Mouse (Mus musculus) limb, embryonic 13.5 days (tissue): ENCODE results near the gene Rbx1. TPM values are rescaled to one million over a fixed set of nuclear protein-coding genes. Genes with fewer than 3 reads are reported as not detected.
"Not testable (repeated sequence)": the region's sequence is repeated elsewhere in the genome, so short reads cannot be mapped to it uniquely, and the experiment has no call there.

ENCODE experiments used
- ATAC-seq: fragments of 200-750 bp; cut with Nextera tagmentation; 2 replicates; pipeline ENCODE4 v1.8.0; 2017; ENCODE audit warnings: low read depth, moderate number of reproducible peaks, moderate TSS enrichment; ENCODE audit not compliant: low FRiP score
- H3K27ac ChIP-seq: fragments of 300-500 bp; sonication (generic); 2 replicates; pipeline ENCODE4 v1.5.1; 2015; ENCODE audit warnings: inconsistent platforms, mild to moderate bottlenecking, moderate library complexity
- H3K27me3 ChIP-seq: fragments of 300-500 bp; sonication (generic); 2 replicates; pipeline ENCODE4 v1.6.1; 2015; ENCODE audit warnings: mild to moderate bottlenecking, inconsistent platforms
- H3K36me3 ChIP-seq: fragments of 300-500 bp; sonication (generic); 2 replicates; pipeline ENCODE4 v1.6.1; 2015; ENCODE audit warnings: inconsistent platforms, mild to moderate bottlenecking, moderate library complexity
- H3K4me1 ChIP-seq: fragments of 300-500 bp; sonication (generic); 2 replicates; pipeline ENCODE4 v1.6.1; 2015; ENCODE audit warnings: inconsistent platforms
- H3K4me2 ChIP-seq: fragments of 300-500 bp; sonication (generic); replicated peaks from 2 replicates; pipeline ENCODE4 v1.6.1; 2015; ENCODE audit warnings: inconsistent platforms, mild to moderate bottlenecking, moderate library complexity
- H3K4me3 ChIP-seq: fragments of 300-500 bp; sonication (generic); 2 replicates; pipeline ENCODE4 v1.5.1; 2015; ENCODE audit warnings: moderate library complexity, mild to moderate bottlenecking, inconsistent platforms
- H3K9ac ChIP-seq: fragments of 300-500 bp; sonication (generic); 2 replicates; pipeline ENCODE4 v1.6.1; 2015; ENCODE audit warnings: mild to moderate bottlenecking, inconsistent platforms
- H3K9me3 ChIP-seq: fragments of 300-500 bp; sonication (generic); 2 replicates; pipeline ENCODE4 v1.6.1; 2016; ENCODE audit warnings: inconsistent platforms
- WGBS: fragments of 180-500 bp; shearing (Covaris S2); methylation state at CpG from one replicate; pipeline ENCODE4 v1.1.7; 2015; 5-methylcytosine and 5-hydroxymethylcytosine counted together
- polyA plus RNA-seq: library from polyadenylated mRNA; unstranded; fragments of >200 nt; fragmentation: Nextera tagmentation; extraction: Ambion mirVana; gene quantifications from 2 replicates; pipeline ENCODE4 v1.2.1, GENCODE M21; 2015

Rbx1 gene
- polyA plus RNA-seq: 491 and 554 TPM in 2 replicates

DNA sequence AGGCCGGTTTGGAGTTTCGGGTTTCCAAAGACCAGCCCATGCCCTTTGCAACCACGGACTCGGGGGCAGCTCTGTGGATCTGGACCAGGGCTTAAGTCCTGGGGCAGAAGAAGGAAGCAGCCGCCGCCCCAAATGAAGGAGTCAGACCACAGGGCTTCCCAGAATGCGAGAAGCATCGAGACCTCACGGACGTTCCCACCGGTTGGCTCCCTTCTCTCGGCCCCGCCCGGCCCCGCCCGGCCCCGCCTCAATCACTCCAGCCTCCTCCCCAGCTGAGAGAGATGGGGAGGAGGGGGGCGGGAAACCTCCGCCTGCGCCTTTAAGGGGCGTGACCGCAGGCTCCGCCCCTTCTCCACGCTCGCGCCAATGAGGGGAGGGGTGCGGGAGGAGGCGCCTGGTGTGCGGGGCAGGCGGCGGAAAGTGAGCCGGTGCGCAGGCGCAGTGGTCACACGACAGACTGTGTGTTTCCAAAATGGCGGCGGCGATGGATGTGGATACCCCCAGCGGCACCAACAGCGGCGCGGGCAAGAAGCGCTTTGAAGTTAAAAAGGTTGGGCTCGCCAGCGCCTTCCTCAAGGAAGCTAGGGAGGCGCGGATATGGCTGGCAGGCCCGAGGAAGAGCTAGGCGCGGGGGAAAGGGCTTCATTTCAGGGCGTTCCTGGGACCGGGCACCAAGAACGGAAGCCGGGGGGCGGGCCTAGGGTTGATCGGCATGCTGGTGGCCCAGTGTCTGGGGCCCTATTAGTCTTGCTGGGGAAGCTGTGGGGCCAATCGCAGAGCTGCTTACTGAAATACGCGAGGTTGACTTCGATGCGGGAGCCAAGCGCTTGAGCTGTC lies at the start of gene Rbx1:
TSS of gene Rbx1 (plus strand) at position 396 of the 837 bp plus-strand sequence.
- H3K27me3 ChIP-seq: no peaks in the 10 kb centered on the region
- H3K36me3 ChIP-seq: peaks cover 28% of the 10 kb centered on the region
- peak within 1 kb of the TSS; percentile 78 for H3K9ac ChIP-seq
- H3K4me2 ChIP-seq: peak within 1 kb of the TSS; percentile 74
- peak within 1 kb of the TSS; percentile 74 for H3K27ac ChIP-seq
- H3K4me1 ChIP-seq: peaks cover 18% of the 10 kb centered on the region
- peak; percentile 98 for ATAC-seq
- H3K9me3 ChIP-seq: peaks cover 11% of the 10 kb centered on the region
- H3K4me3 ChIP-seq: peak within 1 kb of the TSS; percentile 73
- WGBS: under 1% methylated on average over 59 of the region's 62 CpGs

DNA sequence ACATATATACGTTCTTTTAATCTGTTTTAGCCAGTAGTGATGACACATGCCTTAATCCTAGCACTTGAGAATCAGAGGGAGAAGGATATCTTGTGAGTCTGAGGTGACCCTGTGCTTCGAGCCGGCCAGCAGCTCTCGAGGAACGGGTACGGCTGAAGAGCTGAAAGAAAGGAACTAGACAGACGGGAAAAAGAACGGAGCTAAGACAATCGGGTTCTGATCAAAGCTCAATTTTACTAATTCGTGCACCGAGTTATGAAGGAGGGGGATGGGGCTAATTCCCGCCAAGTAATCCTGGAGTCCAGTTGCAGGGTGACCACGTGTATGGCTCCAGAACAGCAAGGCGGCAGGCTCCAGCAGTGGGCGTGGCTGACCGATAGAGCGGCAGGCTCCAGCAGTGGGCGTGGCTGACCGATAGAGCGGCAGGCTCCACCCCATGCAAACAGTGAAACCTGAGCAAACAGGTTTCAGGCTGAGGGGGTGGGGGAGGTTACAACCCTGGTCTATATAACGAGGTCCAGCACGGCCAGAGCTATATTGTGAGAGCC lies 49.3 kb upstream of the Rbx1 start:
- not testable (repeated sequence) for H3K36me3 ChIP-seq, H3K27me3 ChIP-seq, H3K4me1 ChIP-seq, H3K9me3 ChIP-seq
- peak overlapping the region; percentile 22; the same call in 1 of the 2 replicates for H3K27ac ChIP-seq
- H3K4me3 ChIP-seq: peak overlapping the region; percentile 36
- ATAC-seq: peak; percentile 88
- peak overlapping the region; percentile 62 for H3K4me2 ChIP-seq
- 6% methylated on average over 22 of the region's 22 CpGs for WGBS
- peak overlapping the region; percentile 60 for H3K9ac ChIP-seq

DNA sequence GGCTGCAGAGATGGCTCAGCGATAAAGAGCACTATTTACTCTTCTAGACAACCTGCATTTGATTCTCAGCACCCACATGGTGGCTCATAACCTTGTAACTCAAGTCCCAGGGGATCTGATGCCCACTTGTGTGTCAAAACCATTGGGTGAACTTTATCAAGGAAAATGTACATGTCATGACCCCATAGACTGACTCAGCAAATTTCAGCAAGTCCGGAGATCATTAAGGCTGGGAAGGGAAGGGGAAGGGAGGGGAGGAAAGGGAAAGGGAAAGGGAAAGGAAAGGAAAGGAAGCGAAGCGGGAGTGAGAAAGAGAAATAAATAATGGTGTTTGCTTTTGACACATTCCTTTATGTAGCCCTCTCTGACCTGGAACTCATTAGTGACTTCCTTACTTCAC lies 48.0 kb upstream of the Rbx1 start:
- Histone ChIP-seq H3K27ac (no peak overlapping the region), H3K4me3 (no peak overlapping the region), H3K4me2 (no peak overlapping the region), H3K36me3 (no peaks in the 10 kb centered on the region; the same call in 1 of the 2 replicates), H3K9me3 (no peaks in the 10 kb centered on the region), H3K9ac (no peak overlapping the region), H3K27me3 (no peaks in the 10 kb centered on the region), H3K4me1 (0 out of 2 replicates have a peak, but pooled peaks cover 6% of the 10 kb centered on the region)
- no peak for ATAC-seq
- 83% methylated on average over 4 of the region's 4 CpGs for WGBS

DNA sequence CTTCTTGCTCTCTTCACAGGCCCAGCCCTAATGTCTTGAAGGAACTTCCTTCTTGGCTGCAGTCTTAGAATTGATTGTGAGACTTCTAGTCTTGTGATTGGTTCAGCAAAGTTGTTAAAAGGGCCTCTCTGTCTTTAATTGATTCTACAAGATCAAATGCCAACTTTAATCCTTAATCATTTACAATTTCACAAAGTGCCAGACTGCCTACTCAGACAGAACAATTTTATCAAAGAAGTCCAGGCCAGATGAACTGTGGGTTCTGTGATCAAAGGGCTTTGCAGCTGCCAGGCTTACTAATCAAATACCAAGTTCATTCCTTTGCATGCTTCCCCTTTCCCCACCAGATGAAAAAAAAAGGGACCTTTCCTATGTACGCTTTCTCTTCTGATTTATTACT lies 44.6 kb upstream of the Rbx1 start:
- no peak overlapping the region for H3K9ac ChIP-seq
- H3K27ac ChIP-seq: no peak overlapping the region
- H3K4me1 ChIP-seq: 0 out of 2 replicates have a peak, but pooled peaks cover 6% of the 10 kb centered on the region
- WGBS: 45% methylated on average over 1 of the region's 1 CpGs
- no peak for ATAC-seq
- no peaks in the 10 kb centered on the region for H3K27me3 ChIP-seq
- H3K9me3 ChIP-seq: no peaks in the 10 kb centered on the region
- H3K4me3 ChIP-seq: no peak overlapping the region
- H3K36me3 ChIP-seq: no peaks in the 10 kb centered on the region; the same call in 1 of the 2 replicates
- no peak overlapping the region for H3K4me2 ChIP-seq

DNA sequence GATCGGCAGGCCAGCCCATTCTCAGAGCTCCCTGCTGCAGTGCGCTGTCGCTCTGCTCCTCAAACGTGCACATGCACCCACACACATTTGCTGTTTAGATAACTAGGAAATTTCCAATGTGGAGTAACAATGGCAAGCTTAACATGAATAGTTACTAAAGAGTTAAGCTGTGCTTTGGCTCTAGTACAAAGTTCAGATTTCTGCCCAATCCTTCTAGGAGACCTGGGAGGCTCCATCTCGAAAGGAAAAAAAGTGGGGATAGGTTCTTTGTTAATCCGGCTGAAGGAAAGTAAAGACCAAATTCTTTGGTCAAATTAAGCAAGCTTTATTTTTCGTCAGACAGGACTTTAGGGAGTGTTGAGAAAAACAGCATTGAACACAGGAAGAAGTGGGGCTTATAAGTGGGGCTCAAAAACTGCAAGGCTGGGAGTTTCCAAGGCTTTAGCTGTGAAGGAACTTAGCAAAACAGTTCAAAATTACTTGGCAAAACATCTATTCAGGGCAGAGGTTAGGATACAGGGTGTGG lies 43.9 kb upstream of the Rbx1 start:
- Histone ChIP-seq H3K27ac (no peak overlapping the region), H3K9me3 (no peaks in the 10 kb centered on the region), H3K27me3 (no peaks in the 10 kb centered on the region), H3K4me2 (no peak overlapping the region), H3K4me1 (no peaks in the 10 kb centered on the region), H3K9ac (0 out of 2 replicates have a peak overlapping the region, but pooled peaks have one; percentile 25), H3K4me3 (no peak overlapping the region), H3K36me3 (peaks cover 2% of the 10 kb centered on the region)
- no peak for ATAC-seq
- 65% methylated on average over 7 of the region's 7 CpGs for WGBS

DNA sequence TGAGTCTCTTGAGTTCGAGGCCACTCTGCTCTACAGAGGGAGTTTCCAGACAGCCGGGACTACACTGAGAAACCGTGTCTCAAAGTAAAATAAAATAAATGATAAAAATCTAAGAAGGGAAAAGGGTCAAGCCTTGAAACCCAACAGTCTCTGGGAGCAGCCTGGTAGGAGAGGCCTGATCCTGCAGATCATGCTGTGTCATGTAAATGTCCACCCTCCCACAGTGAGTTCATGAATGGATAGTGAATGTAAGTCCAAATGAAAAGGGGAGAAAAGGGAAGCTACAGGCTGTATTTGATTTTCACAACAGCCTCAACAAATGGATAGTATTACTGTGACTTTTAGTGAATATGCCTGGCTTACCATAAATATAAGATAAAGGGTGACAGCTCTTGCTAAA lies 40.8 kb upstream of the Rbx1 start:
- Histone ChIP-seq H3K27me3 (no peaks in the 10 kb centered on the region), H3K36me3 (peaks cover 15% of the 10 kb centered on the region), H3K9me3 (no peaks in the 10 kb centered on the region), H3K4me1 (no peaks in the 10 kb centered on the region), H3K4me2 (no peak overlapping the region), H3K27ac (no peak overlapping the region), H3K4me3 (no peak overlapping the region), H3K9ac (no peak overlapping the region)
- ATAC-seq: no peak
- 88% methylated on average over 3 of the region's 3 CpGs for WGBS

DNA sequence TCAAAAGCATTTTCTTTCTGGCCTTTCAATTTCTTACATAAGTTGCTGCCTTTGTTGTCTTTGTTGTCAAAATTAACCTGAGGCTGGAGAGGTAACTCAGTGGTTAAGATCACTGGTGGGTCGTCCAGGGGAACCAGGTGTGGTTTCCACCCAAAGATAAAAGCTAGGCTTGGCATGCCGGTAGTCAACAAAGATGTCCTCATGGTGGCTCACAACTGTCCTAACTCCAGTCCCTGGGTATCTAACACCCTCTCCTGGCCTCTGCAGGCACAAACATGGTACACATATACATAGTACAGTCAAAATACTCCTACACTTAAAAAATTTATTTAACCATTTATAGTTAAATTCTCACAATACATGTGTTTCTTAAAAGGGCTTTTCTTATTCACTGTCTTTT lies 38.1 kb upstream of the Rbx1 start:
- ATAC-seq: no peak
- Histone ChIP-seq H3K36me3 (peaks cover 39% of the 10 kb centered on the region), H3K4me3 (no peak overlapping the region), H3K4me1 (no peaks in the 10 kb centered on the region), H3K4me2 (no peak overlapping the region), H3K9me3 (no peaks in the 10 kb centered on the region), H3K27me3 (no peaks in the 10 kb centered on the region), H3K27ac (no peak overlapping the region), H3K9ac (no peak overlapping the region)
- 91% methylated on average over 2 of the region's 2 CpGs for WGBS

DNA sequence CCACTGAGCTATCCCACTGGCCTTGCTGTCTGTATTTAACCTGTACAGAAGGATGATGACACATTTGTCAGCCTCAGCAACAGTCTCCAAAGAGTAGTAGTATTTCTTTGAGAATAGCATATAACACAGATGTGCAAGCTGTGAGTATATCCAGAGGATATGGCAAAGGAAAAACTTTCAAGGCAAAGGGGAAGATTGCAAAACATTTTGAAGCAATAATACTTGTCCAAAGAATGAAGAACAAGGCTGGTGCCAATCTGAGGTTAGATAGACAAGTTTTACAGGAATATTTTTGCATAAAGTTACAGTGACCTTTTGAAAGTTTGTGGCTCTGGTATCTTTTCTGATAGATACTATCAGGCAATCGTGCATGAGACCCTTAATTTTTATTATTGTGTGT lies 34.9 kb upstream of the Rbx1 start:
- H3K27me3 ChIP-seq: no peaks in the 10 kb centered on the region
- ATAC-seq: no peak
- no peak overlapping the region for H3K4me3 ChIP-seq
- 63% methylated on average over 1 of the region's 1 CpGs for WGBS
- H3K36me3 ChIP-seq: peaks cover 42% of the 10 kb centered on the region
- H3K9me3 ChIP-seq: no peaks in the 10 kb centered on the region
- no peak overlapping the region for H3K9ac ChIP-seq
- no peak overlapping the region for H3K4me2 ChIP-seq
- H3K4me1 ChIP-seq: no peaks in the 10 kb centered on the region
- no peak overlapping the region for H3K27ac ChIP-seq

DNA sequence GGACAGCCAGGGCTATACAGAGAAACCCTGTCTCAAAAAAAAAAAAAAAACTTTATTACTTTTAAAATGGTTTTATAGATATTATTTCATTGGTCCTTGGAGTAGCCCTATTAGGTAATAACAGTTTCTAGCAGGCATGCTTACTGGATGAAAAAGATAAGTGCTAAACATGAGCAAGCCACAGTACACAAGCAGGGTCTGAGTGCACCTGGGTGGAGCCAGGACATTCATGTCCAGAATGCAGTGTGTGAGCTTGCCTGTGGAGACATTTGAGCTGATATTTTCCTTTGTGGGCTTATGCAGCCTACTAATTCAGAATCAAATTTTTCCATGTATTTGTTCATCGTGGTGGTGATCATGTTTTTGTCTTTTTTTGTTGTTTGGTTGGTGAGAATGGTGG lies 27.8 kb upstream of the Rbx1 start:
- H3K9ac ChIP-seq: no peak overlapping the region
- no peak overlapping the region for H3K27ac ChIP-seq
- no peak overlapping the region for H3K4me3 ChIP-seq
- peaks cover 26% of the 10 kb centered on the region for H3K36me3 ChIP-seq
- no peaks in the 10 kb centered on the region for H3K4me1 ChIP-seq
- ATAC-seq: no peak
- H3K4me2 ChIP-seq: no peak overlapping the region
- 89% methylated on average over 1 of the region's 1 CpGs for WGBS
- H3K27me3 ChIP-seq: no peaks in the 10 kb centered on the region
- H3K9me3 ChIP-seq: no peaks in the 10 kb centered on the region

DNA sequence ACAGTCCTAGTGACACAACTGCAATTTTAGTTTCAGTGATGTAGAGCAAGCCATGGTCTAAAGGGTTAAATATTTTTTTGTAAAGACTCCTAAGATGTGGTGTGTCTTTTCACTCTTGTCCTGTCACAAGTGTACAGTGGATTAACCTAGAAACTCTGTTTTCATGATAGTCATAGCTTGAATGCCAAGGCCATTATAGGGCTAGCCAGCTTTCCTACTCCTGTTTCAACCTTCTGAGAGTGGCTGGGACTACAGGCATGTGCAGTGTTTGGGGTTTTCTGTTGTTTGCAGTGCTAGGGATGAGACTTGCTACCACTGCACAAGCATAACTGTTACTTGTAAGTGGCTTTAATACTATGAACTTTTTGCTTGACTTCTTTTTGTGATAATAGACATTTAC lies 26.9 kb upstream of the Rbx1 start:
- Histone ChIP-seq H3K4me1 (no peaks in the 10 kb centered on the region), H3K9me3 (no peaks in the 10 kb centered on the region), H3K4me3 (no peak overlapping the region), H3K27ac (no peak overlapping the region), H3K27me3 (no peaks in the 10 kb centered on the region), H3K36me3 (peaks cover 26% of the 10 kb centered on the region), H3K4me2 (no peak overlapping the region), H3K9ac (no peak overlapping the region)
- no peak for ATAC-seq

DNA sequence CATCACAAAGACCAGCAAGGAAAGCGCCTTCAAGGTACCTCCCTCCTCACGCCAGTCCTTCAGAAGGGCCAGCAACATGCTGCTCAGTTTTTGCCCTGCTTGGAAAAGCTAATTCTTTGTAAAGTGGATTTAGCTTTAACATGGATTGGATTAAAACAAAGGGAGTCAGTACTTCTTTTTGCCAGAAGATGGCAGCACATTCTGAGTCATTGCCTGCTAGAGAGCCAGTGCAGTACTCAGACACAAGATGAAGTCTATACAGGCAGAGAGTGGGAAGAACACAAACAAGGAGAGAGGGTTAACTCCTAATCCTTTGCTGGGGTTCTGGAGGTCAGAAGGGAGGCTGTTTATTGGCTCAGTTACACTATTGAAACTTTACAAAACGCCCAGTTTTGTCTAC lies 17.6 kb upstream of the Rbx1 start:
- peaks cover 40% of the 10 kb centered on the region for H3K36me3 ChIP-seq
- 43% methylated on average over 3 of the region's 3 CpGs for WGBS
- H3K9ac ChIP-seq: no peak overlapping the region
- H3K27ac ChIP-seq: no peak overlapping the region
- no peaks in the 10 kb centered on the region for H3K9me3 ChIP-seq
- H3K4me3 ChIP-seq: no peak overlapping the region
- H3K4me1 ChIP-seq: no peaks in the 10 kb centered on the region
- no peak overlapping the region for H3K4me2 ChIP-seq
- ATAC-seq: no peak; the same call in 1 of the 2 replicates
- no peaks in the 10 kb centered on the region for H3K27me3 ChIP-seq

DNA sequence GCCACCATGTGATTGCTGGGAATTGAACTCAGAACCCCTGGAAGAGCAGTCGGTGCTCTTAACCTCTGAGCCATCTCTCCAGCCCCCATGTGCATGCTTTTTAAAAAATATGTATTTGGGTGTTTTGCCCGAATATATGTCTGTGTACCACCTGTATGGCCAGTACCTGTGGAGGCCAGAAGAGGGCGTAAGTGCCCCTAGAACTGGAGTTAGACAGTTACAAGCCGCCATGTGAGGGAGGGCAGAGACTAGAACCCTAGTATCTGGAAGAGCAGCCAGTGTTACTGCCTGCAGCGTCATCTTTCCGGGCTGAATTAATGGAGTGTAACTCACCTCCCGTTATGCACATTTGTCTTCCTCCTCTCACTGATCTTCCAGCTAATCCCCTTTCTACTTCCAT lies 4.6 kb upstream of the Rbx1 start:
- Histone ChIP-seq H3K4me1 (peaks cover 6% of the 10 kb centered on the region), H3K36me3 (peaks cover 14% of the 10 kb centered on the region), H3K27me3 (no peaks in the 10 kb centered on the region), H3K4me3 (no peak overlapping the region), H3K9ac (no peak overlapping the region), H3K9me3 (peaks cover 14% of the 10 kb centered on the region), H3K4me2 (no peak overlapping the region), H3K27ac (no peak overlapping the region)
- WGBS: 87% methylated on average over 7 of the region's 7 CpGs
- no peak for ATAC-seq
